Mouse (Mus musculus) liver, adult 2 months (tissue): ENCODE results near the gene Gramd4.

Experiments
- CTCF ChIP-seq: fragments of 200-500 bp; IDR thresholded peaks from 2 replicates; pipeline ENCODE4 v1.5.1; 2011; ENCODE audit warnings: low read depth, low read length, control low read depth
- POLR2A ChIP-seq: fragments of 200-500 bp; IDR thresholded peaks from 2 replicates; pipeline ENCODE4 v1.6.1; 2011; ENCODE audit warnings: low read length, control low read depth; ENCODE audit not compliant: insufficient read depth; ENCODE audit errors: extremely low read depth

DNA sequence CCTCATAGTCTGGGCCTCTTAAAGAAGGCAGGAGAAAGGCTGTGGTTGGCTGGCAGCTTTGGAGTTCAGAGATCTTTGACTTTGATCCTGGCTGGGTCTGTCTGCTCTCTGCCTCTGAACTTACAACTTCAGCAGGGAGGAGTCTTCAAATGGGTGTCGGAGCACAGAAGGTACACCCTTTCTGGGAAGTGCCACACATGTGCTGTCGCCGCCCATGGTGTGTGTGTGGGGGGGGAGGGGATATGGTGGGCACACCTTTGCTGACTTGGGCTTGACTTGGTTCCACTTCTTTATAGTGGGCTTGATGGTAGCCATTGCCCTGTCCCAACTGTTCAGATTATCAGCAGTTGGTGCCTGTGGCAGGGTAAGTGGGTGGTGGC, 7.3 kb downstream of the Gramd4 start:
- TF ChIP-seq CTCF: no peak
- TF ChIP-seq POLR2A: no peak
